ENCODE assay signal across 7 mouse cellular contexts in genomic region chr15:82379871-82380713, GRCm38 (mm10). TPM values are rescaled to one million over a fixed set of nuclear protein-coding genes. Genes with fewer than 3 reads are reported as not detected.
DNase-seq lines count a peak whose midpoint lies in the region; ATAC-seq and TF ChIP-seq lines count a peak whose summit lies in the region.

Gene Cyp2d22 (minus strand): TSS chr15:82380260.

- no peaks in the 10 kb centered on the region for H3K9me3 ChIP-seq in forebrain, postnatal 0 days (ENCODE audit: low read length)
- no peaks in the 10 kb centered on the region for H3K9me3 ChIP-seq in hindbrain, embryonic 11.5 days (ENCODE audit: control insufficient read depth, low read length)
- 0 out of 2 replicates have a peak, but pooled peaks cover 3% of the 10 kb centered on the region for H3K9me3 ChIP-seq in megakaryocyte, embryonic 14.5 days

- 3% methylated on average over 17 of the region's 24 CpGs for WGBS in forebrain, postnatal 0 days
- 2% methylated on average over 16 of the region's 24 CpGs for WGBS in hindbrain, embryonic 11.5 days

- peak within 1 kb of the TSS; percentile 53 for H3K4me2 ChIP-seq in forebrain, postnatal 0 days (ENCODE audit: low read depth)
- H3K4me2 ChIP-seq in hindbrain, embryonic 11.5 days (replicated peaks; ENCODE audit: low read depth, low read length): peak within 1 kb of the TSS; percentile 59

- H3K27ac ChIP-seq in brown adipose tissue, adult 24 weeks (replicated peaks; ENCODE audit: low read depth, low read length): peak within 1 kb of the TSS; percentile 99
- H3K27ac ChIP-seq in forebrain, postnatal 0 days (ENCODE audit: low read depth, low read length): 0 out of 2 replicates have a peak within 1 kb of the TSS, but pooled peaks have one; percentile 40
- H3K27ac ChIP-seq in hindbrain, embryonic 11.5 days (ENCODE audit: low read depth, low read length): no peak within 1 kb of the TSS

- peak; percentile 59 for ATAC-seq in forebrain, postnatal 0 days
- ATAC-seq in hindbrain, embryonic 11.5 days (ENCODE audit: low FRiP score): peak; percentile 70

- H3K27me3 ChIP-seq in forebrain, postnatal 0 days (ENCODE audit: insufficient read depth, low read length): no peaks in the 10 kb centered on the region
- H3K27me3 ChIP-seq in hindbrain, embryonic 11.5 days (ENCODE audit: control insufficient read depth, insufficient read depth, low read length): no peaks in the 10 kb centered on the region
- peaks cover 53% of the 10 kb centered on the region for H3K27me3 ChIP-seq in megakaryocyte, embryonic 14.5 days (replicated peaks)

- peak; percentile 48 for DNase-seq in R1 (ENCODE audit: low read depth, low spot score)
- peak; percentile 27 for DNase-seq in forebrain, postnatal 0 days
- DNase-seq in hindbrain, embryonic 11.5 days (ENCODE audit: low spot score): peak; percentile 58
- no peak for DNase-seq in left cerebral cortex, adult 8-10 months (ENCODE audit: low spot score in 2 of 2)
- peak; percentile 40 to 46 for DNase-seq in spleen, postnatal 36 days (ENCODE audit: low spot score in 2 of 2)

- no peaks in the 10 kb centered on the region for H3K36me3 ChIP-seq in forebrain, postnatal 0 days (ENCODE audit: insufficient read depth)
- H3K36me3 ChIP-seq in hindbrain, embryonic 11.5 days (ENCODE audit: control insufficient read depth, insufficient read depth, low read length): no peaks in the 10 kb centered on the region
- no peaks in the 10 kb centered on the region for H3K36me3 ChIP-seq in megakaryocyte, embryonic 14.5 days (replicated peaks; ENCODE audit: low read length)

- H3K4me3 ChIP-seq in brown adipose tissue, adult 24 weeks (ENCODE audit: insufficient read depth, low read depth, low read length): peak within 1 kb of the TSS; percentile 87
- peak within 1 kb of the TSS; percentile 30 for H3K4me3 ChIP-seq in forebrain, postnatal 0 days (ENCODE audit: low read depth, low read length)
- peak within 1 kb of the TSS; percentile 30 for H3K4me3 ChIP-seq in hindbrain, embryonic 11.5 days (ENCODE audit: low read depth, low read length)
- H3K4me3 ChIP-seq in megakaryocyte, embryonic 14.5 days (replicated peaks): peak within 1 kb of the TSS; percentile 83

- H3K9ac ChIP-seq in forebrain, postnatal 0 days: peak within 1 kb of the TSS; percentile 31
- H3K9ac ChIP-seq in hindbrain, embryonic 11.5 days (ENCODE audit: low read depth, low read length): peak within 1 kb of the TSS; percentile 49; the same call in 1 of the 2 replicates

- TF ChIP-seq CTCF in forebrain, postnatal 0 days (IDR thresholded peaks at IDR 0.05; ENCODE audit: low read depth): no peak

- H3K4me1 ChIP-seq in brown adipose tissue, adult 24 weeks (ENCODE audit: control insufficient read depth, insufficient read depth, insufficient read length, low read length): peaks cover 22% of the 10 kb centered on the region
- H3K4me1 ChIP-seq in forebrain, postnatal 0 days (ENCODE audit: insufficient read depth): peaks cover 9% of the 10 kb centered on the region; the same call in 1 of the 2 replicates
- H3K4me1 ChIP-seq in hindbrain, embryonic 11.5 days (replicated peaks; ENCODE audit: control insufficient read depth, insufficient read depth, low read length): no peaks in the 10 kb centered on the region
- peaks cover 14% of the 10 kb centered on the region for H3K4me1 ChIP-seq in megakaryocyte, embryonic 14.5 days

RNA-seq across cellular contexts. Expression of gene Cyp2d22, which starts in this region (rescaled TPM):
- polyA plus RNA-seq in brown adipose tissue, adult 24 weeks (2012; ENCODE audit: insufficient read depth, insufficient read length, missing spikeins): 29.8 and 37.1 TPM in 2 replicates
- total RNA-seq in forebrain, postnatal 0 days (2014; rRNA removed): 2.1 and 3.1 TPM in 2 replicates
- 1.8 and 1.9 TPM in 2 replicates for polyA plus RNA-seq in forebrain, postnatal 0 days (2015; fragmentation: Nextera tagmentation; extraction: Ambion mirVana)
- 1.8 and 2.1 TPM in 2 replicates for polyA plus RNA-seq in hindbrain, embryonic 11.5 days (2014; fragmentation: Nextera tagmentation; extraction: Ambion mirVana)
- 10 to 100 TPM; 39.7 to 44.8 (median 40.7) TPM for total RNA-seq in left cerebral cortex, adult 8-10 months (2022)
- polyA plus RNA-seq in megakaryocyte, embryonic 14.5 days (2012; ENCODE audit: insufficient read depth, low replicate concordance): 0.13 TPM in 1 of 2 replicates, not detected in the other

Comparison
In these comparisons a context has a peak if more than half of its experiments do, and no peak if none do; other contexts are left out.
1. RNA of gene Cyp2d22 (polyA plus RNA-seq): 29.8 to 37.1 TPM in brown adipose tissue, adult 24 weeks; 1.8 to 2.1 TPM in hindbrain, embryonic 11.5 days, 1.8 to 1.9 TPM in forebrain, postnatal 0 days and 0.13 TPM in megakaryocyte, embryonic 14.5 days; every median in the first group is over 10 times any median in the second.
2. DNase-seq: peak in R1 (single experiment), forebrain, postnatal 0 days (single experiment), hindbrain, embryonic 11.5 days (single experiment) and spleen, postnatal 36 days (2 of 2); none in left cerebral cortex, adult 8-10 months (0 of 2).
3. H3K4me3 ChIP-seq: peak in every context shown above with its lines; median percentile 87 in brown adipose tissue, adult 24 weeks; 83 in megakaryocyte, embryonic 14.5 days; 30 in forebrain, postnatal 0 days; 30 in hindbrain, embryonic 11.5 days.